Mouse (Mus musculus) ovary, adult 10 weeks (tissue): ENCODE data around the gene Dbi. TPM values are rescaled to one million over a fixed set of nuclear protein-coding genes. Genes with fewer than 3 reads are reported as not detected.

Experiments
- polyA plus RNA-seq: library from polyadenylated mRNA; stranded (reverse); fragments of 350-450 nt; fragmentation: Illumina TruSeq; extraction: RNeasy Lipid Tissue Mini Kit (QIAGEN cat#74804); gene quantifications from one replicate; pipeline ENCODE4 v1.2.3, GENCODE M21; 2014

Gene Dbi
- 245 TPM for polyA plus RNA-seq

GRCm38 (mm10) chr1:120120969-120121811, at the start of gene Dbi, which contains the start of gene 3110009E18Rik:
Gene Dbi, minus strand, starts transcription at chr1:120121078.
Gene 3110009E18Rik, plus strand, starts transcription at chr1:120121187.

GRCm38 (mm10) chr1:120073519-120074306, 47.2 kb downstream of the Dbi start, which contains the start of gene Tmem37:
Gene Tmem37, minus strand, starts transcription at chr1:120074074.

Other genes starting within 250 kb of the Dbi start
- 6.0 TPM for gene Tmem177, start 207.9 kb downstream of the Dbi start, polyA plus RNA-seq
- gene Cfap221, start 123.8 kb downstream of the Dbi start, polyA plus RNA-seq: 1.5 TPM
- gene Sctr, start 114.2 kb downstream of the Dbi start, polyA plus RNA-seq: not detected
- not detected for gene Tmem37, start 47.0 kb downstream of the Dbi start, polyA plus RNA-seq
- gene 3110009E18Rik, start 109 bp upstream of the Dbi start, polyA plus RNA-seq: 25.2 TPM
- 14.2 TPM for gene Steap3, start 151.6 kb upstream of the Dbi start, polyA plus RNA-seq
- not detected for gene C1ql2, start 219.5 kb upstream of the Dbi start, polyA plus RNA-seq